Mouse (Mus musculus): ENCODE data around the gene Rnaseh2a. TPM values are rescaled to one million over a fixed set of nuclear protein-coding genes. Genes with fewer than 3 reads are reported as not detected.
A peak's percentile ranks its signal among the peaks of the same experiment; 100 is the strongest.

The Rnaseh2a gene
- polyA plus RNA-seq, 1 experiment = 88.1 TPM

- TF ChIP-seq POLR2A (IDR thresholded peaks at IDR 0.05; ENCODE audit: insufficient read depth, low read length) = no peak
- TF ChIP-seq EP300 (IDR thresholded peaks at IDR 0.05; ENCODE audit: insufficient read depth, low read depth, low read length) = no peak
- no peak for TF ChIP-seq CTCF (IDR thresholded peaks at IDR 0.05; ENCODE audit: low read depth, low read length)
- peak overlapping the region; percentile 73 for H3K4me3 ChIP-seq (ENCODE audit: low read depth, low read length)
- no peaks in the 10 kb centered on the region for H3K36me3 ChIP-seq (ENCODE audit: control insufficient read depth, insufficient read depth, low read length, poor library complexity, severe bottlenecking)
- peak overlapping the region; percentile 10; the same call in 1 of the 2 replicates for H3K27ac ChIP-seq (ENCODE audit: insufficient read depth, low read length)
- no peaks in the 10 kb centered on the region for H3K27me3 ChIP-seq (ENCODE audit: control insufficient read depth, insufficient read depth, low read length, poor library complexity, severe bottlenecking)
- H3K9me3 ChIP-seq (replicated peaks; ENCODE audit: control insufficient read depth, insufficient read depth, low read length, poor library complexity, severe bottlenecking) = no peaks in the 10 kb centered on the region
- peaks cover 8% of the 10 kb centered on the region for H3K4me1 ChIP-seq (ENCODE audit: control insufficient read depth, insufficient read depth, low read length)
- peak overlapping the region; percentile 74 for H3K9ac ChIP-seq (ENCODE audit: low read depth, poor library complexity, severe bottlenecking)
These were observed 16.9 kb upstream of the Rnaseh2a start for GRCm38 (mm10) chr8:84986379-84986945.

- Histone ChIP-seq H3K4me3 (ENCODE audit: low read depth, low read length) (peak overlapping the region; percentile 73), H3K27me3 (ENCODE audit: control insufficient read depth, insufficient read depth, low read length, poor library complexity, severe bottlenecking) (no peaks in the 10 kb centered on the region), H3K9me3 (replicated peaks; ENCODE audit: control insufficient read depth, insufficient read depth, low read length, poor library complexity, severe bottlenecking) (no peaks in the 10 kb centered on the region), H3K27ac (ENCODE audit: insufficient read depth, low read length) (peak overlapping the region; percentile 79), H3K4me1 (ENCODE audit: control insufficient read depth, insufficient read depth, low read length) (peaks cover 10% of the 10 kb centered on the region), H3K36me3 (ENCODE audit: control insufficient read depth, insufficient read depth, low read length, poor library complexity, severe bottlenecking) (no peaks in the 10 kb centered on the region), H3K9ac (ENCODE audit: low read depth, poor library complexity, severe bottlenecking) (peak overlapping the region; percentile 74)
- no peak for TF ChIP-seq CTCF (IDR thresholded peaks at IDR 0.05; ENCODE audit: low read depth, low read length)
- TF ChIP-seq EP300 (IDR thresholded peaks at IDR 0.05; ENCODE audit: insufficient read depth, low read depth, low read length) = peak; percentile 83
- TF ChIP-seq POLR2A (IDR thresholded peaks at IDR 0.05; ENCODE audit: insufficient read depth, low read length) = no peak
These were observed 16.3 kb upstream of the Rnaseh2a start for GRCm38 (mm10) chr8:84985684-84986378.

GRCm38 (mm10) chr8:84985049-84985683, 15.6 kb upstream of the Rnaseh2a start:
- Histone ChIP-seq H3K36me3 (ENCODE audit: control insufficient read depth, insufficient read depth, low read length, poor library complexity, severe bottlenecking) (no peaks in the 10 kb centered on the region), H3K4me1 (ENCODE audit: control insufficient read depth, insufficient read depth, low read length) (peaks cover 10% of the 10 kb centered on the region), H3K9me3 (replicated peaks; ENCODE audit: control insufficient read depth, insufficient read depth, low read length, poor library complexity, severe bottlenecking) (no peaks in the 10 kb centered on the region), H3K27ac (ENCODE audit: insufficient read depth, low read length) (peak overlapping the region; percentile 79), H3K27me3 (ENCODE audit: control insufficient read depth, insufficient read depth, low read length, poor library complexity, severe bottlenecking) (no peaks in the 10 kb centered on the region), H3K9ac (ENCODE audit: low read depth, poor library complexity, severe bottlenecking) (peak overlapping the region; percentile 74), H3K4me3 (ENCODE audit: low read depth, low read length) (peak overlapping the region; percentile 73)
- TF ChIP-seq POLR2A (IDR thresholded peaks at IDR 0.05; ENCODE audit: insufficient read depth, low read length) (no peak), EP300 (IDR thresholded peaks at IDR 0.05; ENCODE audit: insufficient read depth, low read depth, low read length) (no peak), CTCF (IDR thresholded peaks at IDR 0.05; ENCODE audit: low read depth, low read length) (no peak)

- Histone ChIP-seq H3K9me3 (replicated peaks; ENCODE audit: control insufficient read depth, insufficient read depth, low read length, poor library complexity, severe bottlenecking) (no peaks in the 10 kb centered on the region), H3K27me3 (ENCODE audit: control insufficient read depth, insufficient read depth, low read length, poor library complexity, severe bottlenecking) (no peaks in the 10 kb centered on the region), H3K27ac (ENCODE audit: insufficient read depth, low read length) (peak overlapping the region; percentile 79), H3K36me3 (ENCODE audit: control insufficient read depth, insufficient read depth, low read length, poor library complexity, severe bottlenecking) (no peaks in the 10 kb centered on the region), H3K4me1 (ENCODE audit: control insufficient read depth, insufficient read depth, low read length) (peaks cover 10% of the 10 kb centered on the region), H3K4me3 (ENCODE audit: low read depth, low read length) (peak overlapping the region; percentile 73; the same call in 1 of the 2 replicates), H3K9ac (ENCODE audit: low read depth, poor library complexity, severe bottlenecking) (peak overlapping the region; percentile 74)
- TF ChIP-seq EP300 (IDR thresholded peaks at IDR 0.05; ENCODE audit: insufficient read depth, low read depth, low read length) (peak; percentile 71; the same call in 1 of the 2 replicates), CTCF (IDR thresholded peaks at IDR 0.05; ENCODE audit: low read depth, low read length) (no peak)
These were observed 14.9 kb upstream of the Rnaseh2a start for GRCm38 (mm10) chr8:84984294-84985048.

GRCm38 (mm10) chr8:84982499-84983011, 13.0 kb upstream of the Rnaseh2a start:
- H3K27me3 ChIP-seq (ENCODE audit: control insufficient read depth, insufficient read depth, low read length, poor library complexity, severe bottlenecking) = no peaks in the 10 kb centered on the region
- no peak overlapping the region for H3K9ac ChIP-seq (ENCODE audit: low read depth, poor library complexity, severe bottlenecking)
- peaks cover 7% of the 10 kb centered on the region for H3K4me1 ChIP-seq (ENCODE audit: control insufficient read depth, insufficient read depth, low read length)
- no peaks in the 10 kb centered on the region for H3K36me3 ChIP-seq (ENCODE audit: control insufficient read depth, insufficient read depth, low read length, poor library complexity, severe bottlenecking)
- no peak overlapping the region for H3K27ac ChIP-seq (ENCODE audit: insufficient read depth, low read length)
- no peak for TF ChIP-seq CTCF (IDR thresholded peaks at IDR 0.05; ENCODE audit: low read depth, low read length)
- TF ChIP-seq EP300 (IDR thresholded peaks at IDR 0.05; ENCODE audit: insufficient read depth, low read depth, low read length) = no peak
- TF ChIP-seq POLR2A (IDR thresholded peaks at IDR 0.05; ENCODE audit: insufficient read depth, low read length) = no peak
- no peaks in the 10 kb centered on the region for H3K9me3 ChIP-seq (replicated peaks; ENCODE audit: control insufficient read depth, insufficient read depth, low read length, poor library complexity, severe bottlenecking)
- no peak overlapping the region for H3K4me3 ChIP-seq (ENCODE audit: low read depth, low read length)

Data from ES-Bruce4 (cell line).